Comparison of ENCODE assay signal across 17 mouse cellular contexts in the genomic region with DNA sequence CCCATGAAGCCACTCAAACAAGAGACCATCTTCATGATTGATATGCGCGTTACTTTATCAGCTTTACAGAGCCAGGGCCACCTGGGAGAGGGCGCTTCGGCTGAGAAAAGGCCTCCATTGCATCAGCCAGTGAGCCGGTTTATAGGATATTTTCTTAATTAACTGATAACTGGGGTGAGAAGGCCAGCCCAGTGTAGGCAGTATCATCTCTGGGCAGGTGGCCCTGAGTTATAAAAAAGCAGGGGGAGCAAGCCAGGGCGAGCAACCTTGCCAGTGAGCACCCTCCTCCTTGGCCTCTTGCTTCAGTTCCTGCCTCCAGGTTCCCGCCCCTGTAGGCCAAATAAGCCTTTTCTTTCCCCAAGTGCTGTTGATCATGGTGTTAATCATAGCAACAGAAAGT.
"Had no signal": no experiment of that assay in that cellular context is flagged by ENCODE, and none has a peak within 500 bp of the region (broad histone marks: within the 10 kb centered on the region; RNA-seq: fewer than 3 reads in every experiment).

No protein-coding gene starts in this region.

- H3K27me3 ChIP-seq: kidney, embryonic 15.5 days; liver, embryonic 13.5 days had no signal

- H3K4me3 ChIP-seq: kidney, embryonic 15.5 days; left cerebral cortex, adult 2 months; liver, embryonic 13.5 days had no signal

- H3K4me1 ChIP-seq: kidney, embryonic 15.5 days; liver, embryonic 13.5 days had no signal

- H3K27ac ChIP-seq: kidney, embryonic 15.5 days; left cerebral cortex, adult 2 months; liver, embryonic 13.5 days; stomach, postnatal 0 days had no signal

- DNase-seq: kidney, postnatal 10 days; kidney, postnatal 36 days; layer of hippocampus, postnatal 36 days; liver, embryonic 13.5 days; lung, adult 2 months; lung, postnatal 14 days; lung, postnatal 4 days; midbrain, embryonic 14.5 days; right cerebral cortex, adult 18-20 months; right cerebral cortex, postnatal 14 days; right cerebral cortex, postnatal 4 days; thymus, adult 2 months; thymus, postnatal 14 days; thymus, postnatal 4 days had no signal

- H3K9me3 ChIP-seq: kidney, embryonic 15.5 days; liver, embryonic 13.5 days had no signal

- H3K4me2 ChIP-seq: kidney, embryonic 15.5 days; liver, embryonic 13.5 days had no signal

- H3K9ac ChIP-seq: kidney, embryonic 15.5 days; liver, embryonic 13.5 days had no signal
